Mouse (Mus musculus) testis, postnatal 10 days (tissue): ENCODE measurements around the gene Gldc.

Experiments used
- DNase-seq: peaks from one replicate; pipeline ENCODE4 v3.0.0; 2021; ENCODE audit warnings: low spot score

Gldc gene

DNA sequence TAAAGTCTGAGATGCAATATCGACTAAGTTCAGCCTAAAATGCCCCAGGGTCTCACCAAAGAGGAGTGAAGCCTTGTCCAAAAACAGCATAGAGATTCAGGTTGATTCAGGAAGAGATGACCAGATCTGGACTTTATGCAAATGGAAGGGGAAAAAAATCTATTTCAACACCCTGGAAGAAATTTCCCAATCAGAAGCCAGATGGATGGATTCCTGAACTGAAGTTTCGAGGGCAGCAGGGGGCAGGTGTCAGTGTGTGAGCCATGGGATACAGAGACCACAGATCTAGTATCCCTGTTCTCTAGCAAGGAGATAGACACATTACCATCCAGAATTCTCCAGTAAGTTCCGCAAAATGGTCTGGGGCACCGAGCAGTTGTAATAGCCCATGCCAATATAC is 17.0 kb downstream of the Gldc start:
- no peak for DNase-seq

DNA sequence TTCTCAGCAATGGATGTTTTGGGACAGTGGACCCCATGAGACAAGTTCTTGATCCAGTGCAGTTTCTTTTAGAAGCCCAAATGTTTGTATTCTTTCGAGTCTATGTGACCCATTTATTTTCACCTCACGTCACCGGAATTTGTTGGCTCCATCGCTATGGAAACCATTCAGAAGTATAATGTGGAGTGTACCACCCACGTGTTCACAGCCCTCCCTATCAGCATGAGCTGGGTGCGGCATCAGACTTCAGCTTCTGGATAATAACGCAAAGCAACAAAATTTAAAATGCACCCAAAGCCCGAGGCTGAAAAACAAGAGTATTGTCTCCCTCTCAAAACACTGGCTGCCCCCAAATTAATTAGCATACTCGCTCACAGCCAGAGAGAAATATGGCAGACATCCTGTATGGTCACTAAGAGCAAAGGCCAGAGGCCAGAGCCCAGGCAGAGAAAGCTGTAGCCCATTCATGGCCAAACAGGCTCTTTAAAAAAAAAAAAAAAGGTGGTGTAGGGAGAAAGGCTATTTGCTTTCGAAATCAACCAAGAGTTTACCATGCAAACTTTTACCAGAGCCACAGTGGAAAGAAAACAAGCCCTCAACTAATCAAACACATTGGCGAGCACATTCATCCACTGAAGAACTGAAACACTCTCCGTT is 18.1 kb downstream of the Gldc start:
- DNase-seq: no peak

DNA sequence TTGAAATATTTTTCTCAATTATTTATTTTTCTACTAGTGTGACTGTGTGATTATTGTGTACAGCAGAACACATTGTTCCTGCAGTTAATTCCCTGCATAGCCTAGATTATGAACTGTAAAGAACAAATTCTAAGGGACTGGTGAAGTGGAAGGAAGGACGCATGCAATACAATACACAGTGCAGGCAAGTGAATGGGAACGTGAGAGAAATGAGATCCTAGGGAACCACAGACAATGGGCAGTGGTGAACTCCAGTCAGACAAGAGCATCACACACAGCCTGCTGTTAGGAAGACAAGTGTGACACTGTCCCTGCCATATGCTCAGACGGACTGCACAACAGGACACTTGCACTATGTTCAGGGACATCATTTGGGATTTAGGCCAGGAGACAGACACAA is 21.5 kb downstream of the Gldc start:
- DNase-seq: no peak

DNA sequence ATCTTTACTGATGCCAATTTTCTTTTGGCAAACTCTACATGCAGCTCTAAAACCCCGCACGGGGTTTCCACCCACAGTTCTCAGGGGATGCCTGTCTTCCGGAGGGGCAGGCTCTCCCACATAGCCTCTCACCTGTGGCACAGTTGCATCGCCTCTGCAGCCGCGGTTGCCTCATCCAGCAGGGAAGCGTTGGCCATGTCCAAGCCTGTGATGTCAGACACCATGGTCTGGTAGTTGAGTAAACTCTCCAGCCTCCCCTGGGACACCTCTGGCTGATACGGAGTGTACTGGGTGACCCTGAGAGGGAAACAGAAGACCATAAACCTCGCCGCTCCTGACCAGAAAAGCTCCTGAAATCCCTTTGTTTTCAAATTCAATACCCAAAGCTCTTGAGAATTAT is 23.9 kb downstream of the Gldc start:
- DNase-seq: no peak

DNA sequence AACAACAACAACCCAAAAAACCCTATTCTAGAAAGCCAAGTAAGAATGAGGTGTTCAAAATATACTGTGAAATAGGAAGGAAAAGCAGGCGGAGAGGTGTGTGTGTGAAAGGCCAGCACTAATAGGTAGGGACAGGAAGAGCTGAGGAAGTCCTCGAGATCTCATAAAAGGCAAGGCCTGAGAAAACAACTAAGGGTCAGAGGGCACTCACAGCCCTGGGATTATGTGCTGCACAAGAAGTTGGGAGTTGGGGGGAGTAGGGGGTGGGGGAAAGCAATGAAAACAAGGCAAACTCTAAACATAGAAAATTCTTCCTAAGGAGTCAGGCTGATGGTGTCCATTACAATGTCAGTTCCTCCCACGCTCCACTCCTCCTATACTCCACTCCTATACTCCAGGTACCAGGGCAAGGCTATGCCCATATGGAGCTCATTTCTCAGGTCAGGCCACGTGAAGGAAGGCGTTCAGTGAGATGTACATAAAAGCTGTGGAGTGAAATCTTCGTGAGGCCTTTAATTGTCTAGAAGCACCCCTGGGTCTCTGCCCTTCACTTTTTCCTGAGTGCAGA is 25.9 kb downstream of the Gldc start:
- no peak for DNase-seq

DNA sequence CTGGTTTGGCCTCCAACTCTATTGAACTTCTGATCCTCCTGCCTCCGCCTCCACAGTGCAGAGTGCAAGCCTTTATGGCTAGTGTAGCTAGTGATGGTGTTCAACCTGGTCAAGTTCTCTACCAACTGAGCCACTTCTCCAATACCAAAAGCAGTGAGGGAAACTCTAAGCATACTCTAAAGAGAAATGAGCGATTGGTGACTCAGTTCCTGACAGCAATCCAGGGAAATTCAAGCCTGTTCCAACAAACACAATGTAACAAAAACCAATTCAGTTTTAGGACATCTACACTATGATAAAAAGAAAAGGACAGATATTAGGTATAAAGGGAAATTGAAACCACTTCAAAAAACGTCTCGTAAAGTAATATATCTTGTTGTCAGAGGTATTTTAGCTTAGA is 27.9 kb downstream of the Gldc start:
- no peak for DNase-seq

DNA sequence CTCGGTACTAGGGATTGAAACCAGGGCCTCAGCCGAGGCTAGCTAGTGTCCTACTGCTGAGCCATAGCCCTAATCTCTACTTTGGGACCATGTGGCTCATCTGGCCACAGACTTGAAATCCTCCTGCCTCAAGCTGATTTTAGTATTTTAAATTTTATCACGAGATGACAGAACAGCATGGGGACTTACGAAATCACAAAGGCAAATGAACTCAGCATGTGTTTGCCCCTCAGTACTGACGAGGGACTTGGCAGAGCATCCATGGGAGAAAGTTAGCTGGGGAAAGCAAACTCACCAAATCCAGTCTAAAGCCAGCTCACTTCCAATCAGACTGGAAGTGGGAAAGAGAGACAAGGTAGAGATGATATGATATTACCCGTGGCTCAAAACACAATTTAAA is 28.5 kb downstream of the Gldc start:
- no peak for DNase-seq

DNA sequence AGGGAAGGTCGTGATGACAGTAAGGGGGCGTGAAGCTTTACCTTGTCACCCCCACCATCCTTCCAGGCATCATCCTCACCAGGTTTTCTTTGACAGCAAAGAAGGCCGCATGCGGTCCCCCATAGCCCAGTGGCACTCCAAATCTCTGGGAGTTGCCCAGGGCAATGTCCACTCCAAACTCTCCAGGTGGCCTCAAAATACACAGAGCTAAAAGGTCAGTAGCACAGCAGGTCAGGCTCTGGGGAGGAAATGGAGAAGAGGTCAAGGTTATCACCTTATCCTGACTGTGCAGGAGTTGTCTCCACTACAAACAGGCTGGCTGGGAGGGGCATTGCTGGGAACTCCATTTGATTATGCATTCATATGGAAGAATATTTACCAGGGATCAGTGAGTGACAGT is 30.1 kb downstream of the Gldc start:
- no peak for DNase-seq

DNA sequence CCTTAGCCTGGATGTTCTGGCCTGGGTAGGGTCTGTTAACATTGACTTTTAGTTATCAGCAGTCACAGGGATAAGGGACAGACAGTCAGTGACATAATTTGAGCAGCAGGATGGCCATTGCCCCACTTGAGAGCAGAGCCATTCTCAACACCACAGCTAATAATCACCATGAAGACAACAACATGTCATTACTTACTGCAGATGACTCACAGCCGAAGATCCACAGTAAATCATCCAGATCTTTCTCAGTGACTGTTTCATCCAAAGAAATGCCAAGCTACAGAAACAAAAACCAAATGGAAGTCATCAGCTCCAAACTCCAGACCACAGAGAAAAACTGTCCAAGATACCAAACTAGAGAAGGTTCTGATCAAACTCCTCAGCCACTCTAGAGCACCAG is 38.9 kb downstream of the Gldc start:
- no peak for DNase-seq

DNA sequence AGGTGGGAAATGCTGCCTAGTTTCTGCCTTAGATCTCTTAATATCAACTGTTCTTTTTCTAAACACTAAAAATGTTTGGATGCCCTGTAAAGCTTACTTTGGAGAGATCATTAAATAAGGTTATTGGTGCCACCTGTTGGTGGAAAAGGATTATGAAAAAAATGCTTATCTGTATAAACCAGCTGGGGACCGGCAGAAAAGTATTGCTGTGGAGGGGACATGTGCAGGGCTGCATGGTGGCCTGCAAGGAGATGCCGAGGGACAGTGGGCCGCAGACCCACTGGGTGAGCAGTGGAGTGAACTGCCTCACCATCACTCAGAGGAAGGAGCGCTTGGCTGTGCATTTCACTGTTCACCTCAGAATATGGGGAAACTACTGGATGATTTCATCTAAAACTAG is 47.1 kb downstream of the Gldc start:
- DNase-seq: no peak

DNA sequence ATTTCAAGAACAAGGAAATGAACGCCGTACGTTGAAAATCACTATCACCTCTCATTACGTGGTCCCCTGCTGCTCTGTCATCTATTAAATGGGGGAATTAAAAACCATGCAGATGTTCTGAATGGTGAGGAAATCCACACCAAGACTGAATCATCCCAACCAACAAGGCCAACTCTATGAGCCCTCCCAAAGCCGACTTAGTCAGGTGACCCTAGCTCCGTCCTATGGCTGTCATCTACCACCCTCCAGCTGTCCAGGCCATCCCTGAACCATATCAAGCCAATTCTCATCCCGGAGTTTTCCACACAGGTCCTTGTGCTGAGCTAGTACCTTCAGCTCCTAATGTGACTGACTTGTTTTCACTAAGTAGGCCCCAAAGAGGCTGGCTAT is 49.6 kb downstream of the Gldc start:
- DNase-seq: no peak

DNA sequence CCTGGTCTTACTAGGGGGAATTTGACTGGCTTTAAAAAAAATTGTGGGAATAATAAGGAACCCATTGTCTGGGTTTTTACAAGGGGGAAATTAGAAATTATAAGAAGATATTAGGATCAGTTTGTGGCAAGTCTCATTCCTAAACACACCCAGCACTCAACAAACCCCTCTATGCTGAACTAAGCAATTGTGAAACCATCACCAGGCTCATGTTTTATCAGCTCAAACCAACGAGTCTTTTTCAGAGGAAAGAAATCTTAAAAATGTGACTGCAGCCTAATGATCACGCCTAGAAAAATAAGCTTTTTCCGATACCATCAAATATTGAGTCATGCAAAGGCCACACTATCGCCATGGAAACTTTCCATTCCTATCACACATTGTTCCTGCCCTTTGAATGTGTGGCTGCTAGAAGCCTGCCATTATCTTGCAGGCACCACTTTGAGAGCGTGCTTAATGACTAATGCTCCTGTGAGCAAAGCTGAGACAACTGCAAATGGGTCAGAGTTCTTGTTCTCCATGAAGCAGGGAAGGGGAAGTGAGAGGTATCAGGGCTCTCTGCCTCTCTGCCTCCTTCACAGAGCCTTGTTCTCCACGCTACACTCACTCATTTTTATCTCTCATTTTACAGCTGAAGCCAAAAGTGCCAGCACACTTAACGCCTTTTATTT is 50.1 kb downstream of the Gldc start:
- DNase-seq: no peak

DNA sequence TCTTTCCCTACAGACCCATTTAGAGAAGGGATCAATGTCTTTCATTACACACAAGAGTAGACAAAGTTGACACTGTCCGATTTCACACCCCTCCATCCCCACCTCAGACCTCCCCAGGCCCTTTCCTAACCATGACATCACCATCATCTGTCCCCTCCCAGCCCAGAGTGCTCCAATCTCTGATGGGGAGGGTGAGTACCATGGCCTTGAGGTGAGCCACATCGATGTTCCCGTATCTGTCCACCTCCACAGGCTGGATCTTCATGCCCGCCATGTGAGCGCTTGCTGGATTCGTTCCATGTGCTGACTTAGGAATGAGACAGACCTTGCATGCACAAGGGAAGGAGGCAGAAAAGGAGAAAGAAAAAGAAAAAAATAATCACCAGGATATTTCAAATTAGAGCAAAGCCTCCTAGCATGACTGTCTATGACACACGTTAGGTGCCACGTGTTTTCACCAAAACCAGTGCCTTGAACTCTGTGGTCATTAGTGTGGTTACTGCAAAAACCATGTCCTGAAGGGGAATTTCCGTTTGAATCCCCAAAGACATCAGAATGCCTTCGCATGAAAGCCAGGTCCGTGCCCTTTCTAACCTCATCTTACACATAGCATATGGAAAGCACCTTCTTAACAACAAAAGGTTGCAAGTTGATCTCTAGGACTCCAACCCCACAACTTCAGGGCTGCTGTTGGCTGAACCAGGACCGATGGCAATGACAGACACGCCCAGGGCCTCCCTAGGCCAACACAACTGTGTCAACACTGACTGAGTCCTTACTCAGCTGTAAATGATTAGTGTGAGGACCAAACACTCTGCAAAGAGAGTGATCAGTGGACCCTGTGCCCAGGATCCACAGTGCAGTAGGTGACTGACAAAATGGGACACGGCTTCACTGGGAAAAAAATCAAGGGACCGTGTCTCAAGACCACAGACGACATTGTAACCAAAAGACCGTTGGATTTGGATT is 56.6 kb downstream of the Gldc start:
- DNase-seq: no peak

DNA sequence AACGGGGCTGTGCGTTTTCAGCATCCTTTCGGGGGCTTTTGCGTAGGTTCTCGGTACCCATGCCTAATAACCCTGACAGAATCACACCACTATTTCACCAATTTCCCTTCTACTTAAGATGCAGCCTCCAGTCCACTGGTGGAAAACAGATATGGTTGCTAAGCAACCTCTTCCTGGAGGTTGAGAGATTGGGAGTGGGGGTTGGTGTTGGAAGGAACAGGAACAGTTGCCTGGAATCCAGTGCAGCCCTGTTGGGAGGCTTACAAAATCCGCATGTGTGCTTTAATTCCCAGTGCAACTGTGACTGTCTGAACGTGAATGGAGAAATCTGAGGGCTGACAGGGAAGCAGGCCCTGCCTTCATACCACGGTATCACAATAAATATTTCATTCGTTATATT is 57.5 kb downstream of the Gldc start:
- no peak for DNase-seq

DNA sequence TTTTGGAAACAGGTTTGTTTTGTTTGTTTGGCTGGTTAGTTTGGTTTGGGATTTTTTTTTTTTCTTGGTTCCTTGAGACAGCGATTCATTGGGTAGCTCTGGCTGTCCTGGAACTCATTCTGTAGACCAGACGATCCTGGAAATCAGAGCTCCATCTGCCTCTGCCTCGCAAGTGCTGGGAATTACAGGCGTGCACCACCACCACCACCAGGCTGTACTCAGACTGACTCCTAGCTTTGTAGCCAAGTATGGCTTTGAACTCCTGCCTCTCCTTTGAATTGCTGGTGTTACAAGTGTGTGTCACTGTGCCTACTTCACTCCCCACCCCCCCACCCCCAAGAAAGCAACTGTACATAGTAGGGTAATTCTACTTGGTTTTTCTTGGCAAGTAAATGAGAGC is 58.0 kb downstream of the Gldc start:
- no peak for DNase-seq

DNA sequence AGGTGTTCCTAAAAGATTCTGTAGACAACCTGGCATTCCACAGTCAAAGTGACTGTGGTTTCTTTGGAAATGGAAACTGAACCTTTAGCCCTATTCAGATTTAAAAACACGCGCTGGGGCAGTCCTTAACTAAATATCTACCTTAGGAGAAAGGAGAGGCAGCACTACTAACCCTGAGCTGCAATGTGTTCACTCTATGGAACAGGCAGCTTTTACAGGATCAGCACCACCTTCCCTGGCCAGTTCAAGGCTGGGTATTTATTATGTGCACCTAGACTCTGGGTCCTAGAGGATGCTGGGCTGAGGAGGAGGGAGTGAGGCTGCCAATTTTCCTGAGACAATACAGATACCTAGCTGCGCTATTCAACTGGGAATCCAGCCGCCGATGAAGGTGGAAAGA is 59.6 kb downstream of the Gldc start:
- no peak for DNase-seq

DNA sequence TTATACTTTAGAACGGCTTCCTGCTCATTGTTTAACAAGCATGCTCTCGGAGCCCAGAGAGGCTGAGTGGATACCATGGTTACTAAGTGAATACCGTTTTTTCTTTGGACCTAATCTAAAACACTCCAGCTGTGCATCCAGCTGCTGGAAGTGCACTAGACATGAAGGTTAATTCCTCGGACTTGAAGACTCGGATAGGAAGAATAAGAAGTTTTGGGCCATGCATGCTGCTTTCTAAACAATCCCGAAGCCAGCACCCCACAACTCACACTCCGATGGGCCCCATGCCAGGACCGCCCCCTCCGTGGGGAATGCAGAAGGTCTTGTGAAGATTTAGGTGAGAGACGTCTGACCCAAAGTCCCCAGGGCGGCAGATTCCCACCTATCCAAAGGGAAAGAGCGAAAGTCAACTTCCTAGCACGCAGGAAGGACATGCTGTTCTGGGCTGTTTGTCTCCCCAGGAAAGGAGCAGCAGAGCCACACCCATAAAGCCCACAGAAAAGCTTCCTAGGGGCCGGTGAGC is 60.2 kb downstream of the Gldc start:
- peak; percentile 60 for DNase-seq

DNA sequence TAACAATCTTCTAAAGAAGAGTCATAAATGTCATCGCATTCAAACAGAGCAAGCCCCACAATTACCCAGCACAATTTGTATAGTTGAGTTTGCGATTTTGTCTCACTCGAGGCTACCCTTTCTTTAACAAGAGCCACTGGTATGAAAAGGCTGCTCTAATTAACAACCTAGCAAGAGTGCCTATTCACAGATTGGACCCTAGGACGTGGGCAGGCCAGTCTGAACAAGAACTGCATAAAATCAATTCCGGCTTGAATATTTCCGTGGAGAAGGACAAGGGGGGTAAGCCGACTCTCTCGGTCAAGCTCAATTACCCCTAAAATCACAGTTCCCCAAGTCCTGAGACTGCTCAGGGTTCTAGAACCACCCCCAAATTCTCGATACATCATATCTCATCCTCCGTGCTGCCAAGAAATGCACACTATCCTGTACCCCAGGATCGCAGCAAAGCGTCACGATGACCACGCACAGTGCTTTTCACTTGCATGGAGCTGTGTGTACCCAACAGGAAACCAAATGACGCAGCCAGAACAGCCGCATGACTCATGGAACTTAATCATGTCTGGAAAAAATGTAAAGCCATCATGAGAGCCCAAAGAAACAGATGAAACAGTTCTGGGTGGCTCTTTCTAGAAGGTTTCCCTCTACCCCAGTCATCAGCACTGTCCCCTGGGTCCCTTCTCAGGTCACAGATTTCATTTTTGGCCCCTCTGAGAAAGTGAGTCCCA is 62.1 kb downstream of the Gldc start:
- DNase-seq: no peak

DNA sequence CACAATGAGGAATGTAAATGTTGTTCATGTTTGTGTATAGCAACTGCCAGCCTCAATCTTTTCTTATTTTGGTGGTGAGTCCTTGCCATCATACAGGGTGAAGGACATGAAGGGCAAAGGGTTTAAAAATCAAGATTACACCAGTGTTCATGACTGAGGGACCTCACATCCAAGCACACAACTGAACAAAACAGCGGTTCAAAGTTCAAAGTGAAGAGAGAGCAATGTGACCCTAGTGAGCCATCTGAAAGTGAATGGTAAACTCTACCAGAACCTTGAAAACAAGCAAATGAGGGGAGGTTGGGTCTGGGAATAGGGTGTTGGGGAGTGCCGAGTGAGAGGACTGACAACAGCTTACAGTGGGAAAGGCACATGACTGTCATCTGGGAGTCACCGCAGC is 63.8 kb downstream of the Gldc start:
- no peak for DNase-seq

DNA sequence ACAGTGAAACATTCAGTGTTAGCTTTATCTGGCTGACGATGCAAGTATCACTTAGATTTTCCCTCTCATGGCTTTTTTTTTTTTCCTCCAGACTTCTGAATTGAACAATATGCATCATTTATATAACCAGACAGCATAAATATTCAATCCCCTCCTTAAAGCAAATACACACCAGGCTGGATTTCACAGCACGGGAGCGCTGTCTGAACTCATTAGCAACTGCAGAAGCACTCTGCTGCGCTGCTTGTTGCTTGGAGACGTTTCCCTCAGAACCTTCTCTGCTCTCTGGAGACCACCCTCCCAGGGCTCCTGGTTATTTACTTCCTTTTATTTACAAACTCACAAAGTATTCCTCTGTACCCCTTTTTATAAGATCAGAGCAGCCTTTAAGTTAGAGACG is 66.1 kb downstream of the Gldc start:
- no peak for DNase-seq

DNA sequence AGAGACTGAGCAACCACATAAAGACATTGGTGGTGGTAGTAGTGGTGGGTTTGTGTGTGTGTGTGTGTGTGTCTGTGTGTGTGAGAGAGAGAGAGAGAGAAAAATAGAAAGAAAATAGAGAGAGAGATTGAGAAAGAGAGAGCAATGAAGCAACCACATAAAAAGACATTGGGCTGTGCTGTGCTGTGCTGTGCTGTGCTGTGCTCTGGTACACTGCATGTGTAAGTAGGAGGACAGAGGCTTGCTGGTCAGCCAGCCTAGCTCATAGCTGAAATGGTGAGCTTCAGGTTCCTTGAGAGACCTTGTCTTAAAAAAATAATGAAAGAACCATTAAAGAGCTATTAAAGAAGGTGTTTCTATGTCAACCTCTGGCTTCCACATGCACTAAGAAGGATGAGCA is 66.6 kb downstream of the Gldc start:
- no peak for DNase-seq
